Mouse (Mus musculus): ENCODE data around the gene Cyp4f13.

Cyp4f13 gene

GRCm38 (mm10) chr17:32905239-32905638, 42.0 kb downstream of the Cyp4f13 start:
- no peak for DNase-seq (ENCODE audit: low read depth, low spot score)

- no peak for DNase-seq (ENCODE audit: low read depth, low spot score)
Measured at GRCm38 (mm10) chr17:32904414-32904813, 42.8 kb downstream of the Cyp4f13 start.

GRCm38 (mm10) chr17:32901751-32902525, 45.3 kb downstream of the Cyp4f13 start:
- DNase-seq (ENCODE audit: low read depth, low spot score), result no peak

- no peak for DNase-seq (ENCODE audit: low read depth, low spot score)
Measured at GRCm38 (mm10) chr17:32895421-32895820, 51.8 kb downstream of the Cyp4f13 start.

- no peak for DNase-seq (ENCODE audit: low read depth, low spot score)
Measured at GRCm38 (mm10) chr17:32893901-32894300, 53.3 kb downstream of the Cyp4f13 start.

GRCm38 (mm10) chr17:32891239-32892180, 55.7 kb downstream of the Cyp4f13 start, which contains the start of gene Zfp870:
Gene Zfp870, minus strand, starts transcription at chr17:32891642.
- DNase-seq (ENCODE audit: low read depth, low spot score), result peak; percentile 85

GRCm38 (mm10) chr17:32890852-32891238, 56.4 kb downstream of the Cyp4f13 start:
- no peak for DNase-seq (ENCODE audit: low read depth, low spot score)

GRCm38 (mm10) chr17:32889611-32890010, 57.6 kb downstream of the Cyp4f13 start:
- no peak for DNase-seq (ENCODE audit: low read depth, low spot score)

GRCm38 (mm10) chr17:32880320-32881218, 66.6 kb downstream of the Cyp4f13 start:
- DNase-seq (ENCODE audit: low read depth, low spot score), result no peak

- DNase-seq (ENCODE audit: low read depth, low spot score), result no peak
Measured at GRCm38 (mm10) chr17:32878773-32879172, 68.4 kb downstream of the Cyp4f13 start.

GRCm38 (mm10) chr17:32877471-32878171, 69.6 kb downstream of the Cyp4f13 start:
- DNase-seq (ENCODE audit: low read depth, low spot score), result no peak

Data from telencephalon, adult 2 months (tissue).